Mouse (Mus musculus): Measurements from ENCODE around the gene Ascl3. TPM values are rescaled to one million over a fixed set of nuclear protein-coding genes. Genes with fewer than 3 reads are reported as not detected.

Ascl3 gene
- polyA plus RNA-seq (2014; fragmentation: Nextera tagmentation; extraction: Ambion mirVana): not detected in 2 replicates

GRCm38 (mm10) chr7:109731626-109732025 lies at the start of gene Ascl3:
TSS of gene Ascl3 (minus strand) at chr7:109731726.
- H3K27me3 ChIP-seq (ENCODE audit: control insufficient read depth, insufficient read depth, low read length): no peaks in the 10 kb centered on the region
- ATAC-seq (ENCODE audit: low FRiP score) (no peak), DNase-seq (ENCODE audit: low spot score) (no peak)
- 88% methylated on average over 5 of the region's 5 CpGs for WGBS
- no peak within 1 kb of the TSS for H3K27ac ChIP-seq (ENCODE audit: low read depth, low read length)
- H3K9me3 ChIP-seq (ENCODE audit: control insufficient read depth, low read length): no peaks in the 10 kb centered on the region
- no peaks in the 10 kb centered on the region for H3K4me1 ChIP-seq (replicated peaks; ENCODE audit: control insufficient read depth, insufficient read depth, low read length)
- H3K36me3 ChIP-seq (ENCODE audit: control insufficient read depth, insufficient read depth, low read length): no peaks in the 10 kb centered on the region; the same call in 1 of the 2 replicates
- H3K4me2 ChIP-seq (replicated peaks; ENCODE audit: low read depth, low read length): no peak within 1 kb of the TSS
- H3K4me3 ChIP-seq (ENCODE audit: low read depth, low read length): no peak within 1 kb of the TSS
- no peak within 1 kb of the TSS for H3K9ac ChIP-seq (ENCODE audit: low read depth, low read length)

- H3K36me3 ChIP-seq (ENCODE audit: control insufficient read depth, insufficient read depth, low read length): no peaks in the 10 kb centered on the region
- WGBS: 2% methylated on average over 24 of the region's 24 CpGs
- peaks cover 6% of the 10 kb centered on the region for H3K4me1 ChIP-seq (replicated peaks; ENCODE audit: control insufficient read depth, insufficient read depth, low read length)
- H3K4me2 ChIP-seq (replicated peaks; ENCODE audit: low read depth, low read length): peak overlapping the region; percentile 98
- H3K27me3 ChIP-seq (ENCODE audit: control insufficient read depth, insufficient read depth, low read length): peaks cover 24% of the 10 kb centered on the region
- ATAC-seq (ENCODE audit: low FRiP score): peak; percentile 75
- H3K9ac ChIP-seq (ENCODE audit: low read depth, low read length): peak overlapping the region; percentile 41
- DNase-seq (ENCODE audit: low spot score): no peak
- no peaks in the 10 kb centered on the region for H3K9me3 ChIP-seq (ENCODE audit: control insufficient read depth, low read length)
- no peak overlapping the region for H3K27ac ChIP-seq (ENCODE audit: low read depth, low read length)
- peak overlapping the region; percentile 58 for H3K4me3 ChIP-seq (ENCODE audit: low read depth, low read length)
These were observed 49.6 kb upstream of the Ascl3 start for GRCm38 (mm10) chr7:109781087-109781469.

GRCm38 (mm10) chr7:109772251-109772650 lies 40.7 kb upstream of the Ascl3 start:
- no peak overlapping the region for H3K9ac ChIP-seq (ENCODE audit: low read depth, low read length)
- no peaks in the 10 kb centered on the region for H3K27me3 ChIP-seq (ENCODE audit: control insufficient read depth, insufficient read depth, low read length)
- H3K4me2 ChIP-seq (replicated peaks; ENCODE audit: low read depth, low read length): no peak overlapping the region
- ATAC-seq (ENCODE audit: low FRiP score) (no peak), DNase-seq (ENCODE audit: low spot score) (no peak)
- no peaks in the 10 kb centered on the region for H3K36me3 ChIP-seq (ENCODE audit: control insufficient read depth, insufficient read depth, low read length)
- no peaks in the 10 kb centered on the region for H3K9me3 ChIP-seq (ENCODE audit: control insufficient read depth, low read length)
- no peak overlapping the region for H3K4me3 ChIP-seq (ENCODE audit: low read depth, low read length)
- H3K4me1 ChIP-seq (replicated peaks; ENCODE audit: control insufficient read depth, insufficient read depth, low read length): no peaks in the 10 kb centered on the region
- no peak overlapping the region for H3K27ac ChIP-seq (ENCODE audit: low read depth, low read length)

- Histone ChIP-seq H3K9ac (ENCODE audit: low read depth, low read length) (no peak overlapping the region), H3K27ac (ENCODE audit: low read depth, low read length) (no peak overlapping the region), H3K36me3 (ENCODE audit: control insufficient read depth, insufficient read depth, low read length) (no peaks in the 10 kb centered on the region), H3K4me2 (replicated peaks; ENCODE audit: low read depth, low read length) (no peak overlapping the region), H3K4me1 (replicated peaks; ENCODE audit: control insufficient read depth, insufficient read depth, low read length) (no peaks in the 10 kb centered on the region), H3K4me3 (ENCODE audit: low read depth, low read length) (no peak overlapping the region), H3K9me3 (ENCODE audit: control insufficient read depth, low read length) (no peaks in the 10 kb centered on the region), H3K27me3 (ENCODE audit: control insufficient read depth, insufficient read depth, low read length) (no peaks in the 10 kb centered on the region)
- DNase-seq (ENCODE audit: low spot score): no peak
- no peak for ATAC-seq (ENCODE audit: low FRiP score)
- WGBS: 66% methylated on average over 2 of the region's 2 CpGs
These were observed 37.3 kb upstream of the Ascl3 start for GRCm38 (mm10) chr7:109768699-109769383.

- Histone ChIP-seq H3K4me1 (replicated peaks; ENCODE audit: control insufficient read depth, insufficient read depth, low read length) (no peaks in the 10 kb centered on the region), H3K27me3 (ENCODE audit: control insufficient read depth, insufficient read depth, low read length) (no peaks in the 10 kb centered on the region), H3K27ac (ENCODE audit: low read depth, low read length) (no peak overlapping the region), H3K9me3 (ENCODE audit: control insufficient read depth, low read length) (no peaks in the 10 kb centered on the region), H3K4me2 (replicated peaks; ENCODE audit: low read depth, low read length) (no peak overlapping the region), H3K36me3 (ENCODE audit: control insufficient read depth, insufficient read depth, low read length) (no peaks in the 10 kb centered on the region), H3K4me3 (ENCODE audit: low read depth, low read length) (no peak overlapping the region), H3K9ac (ENCODE audit: low read depth, low read length) (no peak overlapping the region)
- ATAC-seq (ENCODE audit: low FRiP score) (no peak), DNase-seq (ENCODE audit: low spot score) (no peak)
- 81% methylated on average over 7 of the region's 7 CpGs for WGBS
These were observed 36.2 kb upstream of the Ascl3 start for GRCm38 (mm10) chr7:109767575-109768350.

GRCm38 (mm10) chr7:109764009-109764408 lies 32.5 kb upstream of the Ascl3 start:
- no peaks in the 10 kb centered on the region for H3K4me1 ChIP-seq (replicated peaks; ENCODE audit: control insufficient read depth, insufficient read depth, low read length)
- DNase-seq (ENCODE audit: low spot score) (no peak), ATAC-seq (ENCODE audit: low FRiP score) (no peak)
- no peak overlapping the region for H3K4me2 ChIP-seq (replicated peaks; ENCODE audit: low read depth, low read length)
- no peak overlapping the region for H3K9ac ChIP-seq (ENCODE audit: low read depth, low read length)
- H3K27me3 ChIP-seq (ENCODE audit: control insufficient read depth, insufficient read depth, low read length): no peaks in the 10 kb centered on the region
- no peak overlapping the region for H3K4me3 ChIP-seq (ENCODE audit: low read depth, low read length)
- 86% methylated on average over 2 of the region's 2 CpGs for WGBS
- no peaks in the 10 kb centered on the region for H3K36me3 ChIP-seq (ENCODE audit: control insufficient read depth, insufficient read depth, low read length)
- no peaks in the 10 kb centered on the region for H3K9me3 ChIP-seq (ENCODE audit: control insufficient read depth, low read length)
- H3K27ac ChIP-seq (ENCODE audit: low read depth, low read length): no peak overlapping the region

- Histone ChIP-seq H3K36me3 (ENCODE audit: control insufficient read depth, insufficient read depth, low read length) (no peaks in the 10 kb centered on the region), H3K27me3 (ENCODE audit: control insufficient read depth, insufficient read depth, low read length) (no peaks in the 10 kb centered on the region), H3K9me3 (ENCODE audit: control insufficient read depth, low read length) (no peaks in the 10 kb centered on the region), H3K9ac (ENCODE audit: low read depth, low read length) (no peak overlapping the region), H3K27ac (ENCODE audit: low read depth, low read length) (no peak overlapping the region), H3K4me2 (replicated peaks; ENCODE audit: low read depth, low read length) (no peak overlapping the region), H3K4me3 (ENCODE audit: low read depth, low read length) (no peak overlapping the region), H3K4me1 (replicated peaks; ENCODE audit: control insufficient read depth, insufficient read depth, low read length) (no peaks in the 10 kb centered on the region)
- DNase-seq (ENCODE audit: low spot score): no peak
- no peak for ATAC-seq (ENCODE audit: low FRiP score)
- 98% methylated on average over 3 of the region's 3 CpGs for WGBS
These were observed 24.8 kb upstream of the Ascl3 start for GRCm38 (mm10) chr7:109756291-109756690.

- Histone ChIP-seq H3K27me3 (ENCODE audit: control insufficient read depth, insufficient read depth, low read length) (no peaks in the 10 kb centered on the region), H3K36me3 (ENCODE audit: control insufficient read depth, insufficient read depth, low read length) (no peaks in the 10 kb centered on the region), H3K9ac (ENCODE audit: low read depth, low read length) (no peak overlapping the region), H3K4me2 (replicated peaks; ENCODE audit: low read depth, low read length) (no peak overlapping the region), H3K4me1 (replicated peaks; ENCODE audit: control insufficient read depth, insufficient read depth, low read length) (no peaks in the 10 kb centered on the region), H3K27ac (ENCODE audit: low read depth, low read length) (no peak overlapping the region), H3K9me3 (ENCODE audit: control insufficient read depth, low read length) (no peaks in the 10 kb centered on the region), H3K4me3 (ENCODE audit: low read depth, low read length) (no peak overlapping the region)
- DNase-seq (ENCODE audit: low spot score) (no peak), ATAC-seq (ENCODE audit: low FRiP score) (no peak)
- WGBS: 89% methylated on average over 8 of the region's 8 CpGs
These were observed 22.5 kb upstream of the Ascl3 start for GRCm38 (mm10) chr7:109754034-109754433.
